Mouse (Mus musculus) layer of hippocampus, adult 9-11 months (tissue): ENCODE measurements around the gene Gigyf2.
"Not testable (repeated sequence)": the region's sequence is repeated elsewhere in the genome, so short reads cannot be mapped to it uniquely, and the experiment has no call there.

Source experiments
- DNase-seq: peaks from one replicate; pipeline ENCODE4 v3.0.0; 2022

Gene Gigyf2

GRCm38 (mm10) chr1:87456425-87456824 lies 129.6 kb downstream of the Gigyf2 start:
- no peak for DNase-seq

GRCm38 (mm10) chr1:87458045-87458444 lies 131.2 kb downstream of the Gigyf2 start:
- DNase-seq: no peak

- not testable (repeated sequence) for DNase-seq
Observed at GRCm38 (mm10) chr1:87459856-87460255, 133.1 kb downstream of the Gigyf2 start.

GRCm38 (mm10) chr1:87467469-87467868 lies 140.7 kb downstream of the Gigyf2 start:
- DNase-seq: no peak

DNA sequence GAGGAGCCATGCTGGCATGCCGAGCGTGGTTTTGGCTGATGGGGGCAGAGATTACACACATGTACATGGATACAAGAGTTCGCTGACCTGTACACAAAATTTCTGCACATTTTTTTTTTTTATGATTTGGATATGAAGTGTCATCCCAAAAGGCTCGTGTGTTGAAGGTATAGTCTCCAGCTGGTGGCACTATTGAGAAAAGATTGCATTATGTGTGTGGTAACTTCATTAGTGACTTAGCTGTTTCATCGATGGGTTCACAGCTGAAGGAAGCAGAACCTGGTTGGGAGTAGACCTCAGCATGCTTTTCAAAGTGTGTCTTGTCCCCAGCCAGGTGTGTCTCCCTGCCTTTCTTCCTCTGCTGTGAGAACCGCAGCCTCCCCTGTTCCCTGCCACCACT lies 141.5 kb downstream of the Gigyf2 start:
- DNase-seq: no peak

DNA sequence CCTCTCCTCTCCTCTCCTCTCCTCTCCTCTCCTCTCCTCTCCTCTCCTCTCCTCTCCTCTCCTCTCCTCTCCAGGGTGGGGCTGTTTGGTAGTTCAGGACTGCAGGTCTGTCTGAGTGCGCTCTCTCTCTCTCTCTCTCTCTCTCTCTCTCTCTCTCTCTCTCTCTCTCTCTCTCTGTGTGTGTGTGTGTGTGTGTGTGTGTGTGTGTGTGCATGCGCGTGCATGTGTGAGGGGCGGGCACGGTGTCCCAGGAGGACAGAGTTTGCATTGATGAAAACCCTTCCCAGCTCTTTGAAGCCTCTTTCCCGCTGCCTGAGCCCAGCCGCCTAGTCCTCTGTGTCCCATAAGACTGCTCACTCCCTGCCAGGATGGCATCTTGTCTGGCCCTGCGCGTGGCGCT lies 143.2 kb downstream of the Gigyf2 start, which contains the start of gene Snorc:
Gene Snorc (plus strand): TSS at position 301 of the 400 bp plus-strand sequence.
- DNase-seq: not testable (repeated sequence)

DNA sequence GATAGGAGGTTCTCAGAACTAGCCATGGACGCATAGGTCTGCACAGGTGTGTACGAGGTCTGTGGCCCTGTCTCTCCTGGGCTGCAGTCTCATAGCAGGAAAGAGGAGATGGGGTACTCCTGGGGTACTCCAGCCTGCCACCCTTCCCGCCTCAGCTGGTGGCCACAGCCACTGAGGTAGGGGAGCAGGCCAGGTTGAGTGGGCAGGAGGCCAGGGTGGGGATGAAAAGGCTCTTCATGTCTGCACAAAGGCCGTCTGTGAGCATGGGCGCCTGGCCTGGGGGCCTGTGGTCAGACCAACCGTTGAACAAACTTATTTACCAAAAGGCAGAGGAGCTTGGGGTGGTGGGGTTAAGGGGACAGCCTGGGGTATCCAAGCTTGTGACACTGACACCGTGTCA lies 145.1 kb downstream of the Gigyf2 start:
- DNase-seq: no peak

DNA sequence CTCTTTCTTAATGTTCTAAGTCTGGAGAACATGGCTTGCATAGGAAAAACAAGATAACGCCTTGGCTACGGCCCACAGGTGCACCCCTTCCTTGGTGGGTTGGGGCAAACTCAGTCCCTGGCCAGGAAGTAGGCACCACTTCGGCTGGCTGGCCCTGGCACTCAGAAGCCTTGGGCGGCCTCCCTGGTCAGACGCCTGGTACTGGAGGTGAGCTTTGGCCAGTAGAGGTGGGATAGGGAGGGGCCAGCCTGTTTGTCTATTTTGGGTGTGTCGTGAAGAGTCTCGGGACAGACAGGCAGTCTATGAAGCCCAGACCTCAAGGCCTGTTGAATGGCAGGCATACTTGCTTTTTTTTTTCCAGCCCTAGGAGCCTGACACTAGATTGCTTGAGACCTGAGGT lies 145.8 kb downstream of the Gigyf2 start:
- no peak for DNase-seq

DNA sequence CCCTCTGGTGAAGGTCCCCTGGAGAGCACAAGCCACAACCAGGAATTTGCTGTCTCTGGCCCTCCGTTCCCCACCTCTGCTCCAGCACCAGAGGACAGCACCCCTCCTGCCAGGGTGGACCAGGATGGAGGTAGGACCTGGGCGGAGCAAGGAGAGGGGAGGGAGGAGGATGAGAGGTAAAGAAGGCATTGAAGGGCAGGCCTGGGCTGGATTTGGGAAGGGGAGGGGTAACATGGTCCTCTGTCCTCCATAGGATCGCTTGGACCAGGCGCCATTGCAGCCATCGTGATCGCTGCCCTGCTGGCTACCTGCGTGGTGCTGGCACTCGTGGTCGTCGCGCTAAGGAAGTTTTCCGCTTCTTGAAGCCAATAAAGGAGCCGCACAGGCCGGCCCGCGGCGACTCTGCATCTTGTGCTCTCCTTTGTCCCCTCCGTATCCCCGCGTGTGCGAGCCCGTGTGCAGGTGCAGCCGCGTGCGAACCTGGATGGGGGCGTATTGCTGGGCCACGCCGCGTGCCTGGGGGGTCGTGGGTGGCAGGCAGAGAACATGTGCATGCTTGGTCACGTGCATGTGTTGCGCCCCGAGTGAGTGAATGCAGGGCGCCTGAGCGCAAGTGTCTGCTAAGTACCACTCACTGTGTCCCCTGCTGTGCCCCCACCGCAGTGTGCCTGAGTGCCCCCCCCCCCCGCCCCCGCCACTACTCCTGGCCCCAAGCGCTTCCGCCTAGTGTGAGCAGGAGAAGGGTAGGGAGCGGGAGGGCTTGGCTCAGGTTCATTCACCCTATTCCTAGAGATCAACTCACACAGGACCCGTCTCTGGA lies 148.5 kb downstream of the Gigyf2 start:
- DNase-seq: peak; percentile 68

GRCm38 (mm10) chr1:87482546-87482945 lies 155.7 kb downstream of the Gigyf2 start:
- DNase-seq: no peak

GRCm38 (mm10) chr1:87486386-87486785 lies 159.6 kb downstream of the Gigyf2 start:
- peak; percentile 86 for DNase-seq

DNA sequence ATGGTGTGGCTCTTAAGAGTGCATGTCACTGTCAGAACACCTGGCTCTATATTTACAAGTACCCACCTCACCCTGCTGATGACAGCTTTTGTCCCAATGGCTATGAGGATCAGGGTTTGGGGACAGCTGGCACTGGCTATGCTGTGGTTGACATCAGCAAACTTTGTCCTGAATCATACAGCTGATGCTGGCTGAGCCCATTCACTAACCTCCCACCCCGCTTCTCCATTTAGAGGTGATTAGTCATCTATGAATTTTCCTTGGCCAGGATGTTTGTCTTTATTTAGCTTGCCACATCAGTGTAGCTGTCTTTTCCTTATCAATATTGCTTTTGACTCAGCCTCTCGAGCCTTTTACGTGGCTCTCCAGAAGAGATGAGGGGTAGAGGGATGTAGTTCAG lies 165.5 kb downstream of the Gigyf2 start:
- no peak for DNase-seq

DNA sequence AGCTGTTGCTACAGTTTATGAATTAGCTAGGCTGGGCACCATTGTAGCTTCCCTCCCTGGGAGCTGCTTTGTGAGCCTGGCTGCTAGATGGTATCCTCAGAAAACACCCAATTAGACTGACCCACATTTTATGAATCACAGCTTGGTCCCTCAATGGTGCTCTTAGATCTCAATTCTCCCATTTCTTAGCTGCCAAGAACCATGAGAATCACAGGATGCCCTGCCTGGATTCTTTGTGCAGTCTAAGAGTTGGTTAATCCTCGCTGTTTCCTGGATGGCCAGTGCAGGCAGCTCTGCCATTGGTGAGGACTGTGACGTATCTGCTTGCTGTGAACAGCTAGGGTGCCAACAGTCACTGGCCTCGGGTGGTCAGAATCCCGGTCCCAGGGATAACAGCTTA lies 166.7 kb downstream of the Gigyf2 start:
- DNase-seq: peak; percentile 52
